Mouse (Mus musculus) B cell, adult 2 months (primary cell): Measurements from ENCODE around the gene Esp23.
"Not testable (repeated sequence)": the region's sequence is repeated elsewhere in the genome, so short reads cannot be mapped to it uniquely, and the experiment has no call there.

ENCODE experiments used
- DNase-seq, 2 experiments: peaks; one replicate each; pipeline ENCODE4 v3.0.0; 2022

Gene Esp23

GRCm38 (mm10) chr17:39076937-39077336, at the start of gene Esp23:
Gene Esp23, minus strand, starts transcription at chr17:39077037.
- no peak for DNase-seq

GRCm38 (mm10) chr17:39107126-39107525, 30.3 kb upstream of the Esp23 start:
- DNase-seq = not testable (repeated sequence)

- no peak for DNase-seq
These were observed 18.2 kb upstream of the Esp23 start, which contains the start of gene Esp22 for GRCm38 (mm10) chr17:39095034-39095433. Gene Esp22, plus strand, starts transcription at chr17:39095334.

GRCm38 (mm10) chr17:39063641-39064040, 13.2 kb downstream of the Esp23 start:
- no peak for DNase-seq

GRCm38 (mm10) chr17:39043241-39043640, 33.6 kb downstream of the Esp23 start, which contains the start of gene Gm21903:
Gene Gm21903, minus strand, starts transcription at chr17:39043341.
- no peak for DNase-seq

GRCm38 (mm10) chr17:39036395-39036794, 40.4 kb downstream of the Esp23 start, which contains the start of gene Esp24:
Gene Esp24, plus strand, starts transcription at chr17:39036695.
- DNase-seq = not testable (repeated sequence)
